Mouse (Mus musculus) stomach, embryonic 14.5 days (tissue): ENCODE results near the gene Col4a4. TPM values are rescaled to one million over a fixed set of nuclear protein-coding genes. Genes with fewer than 3 reads are reported as not detected.

Source experiments
- ATAC-seq: fragments of 200-750 bp; cut with Nextera tagmentation; 2 replicates; pipeline ENCODE4 v1.8.0; 2017; ENCODE audit warnings: low read depth, moderate TSS enrichment; ENCODE audit not compliant: insufficient number of reproducible peaks, insufficient read depth, low FRiP score
- H3K27ac ChIP-seq: fragments of 300-500 bp; sonication (generic); 2 replicates; pipeline ENCODE4 v1.5.1; 2014; ENCODE audit warnings: mild to moderate bottlenecking, low read length, moderate library complexity, mixed read lengths
- H3K27me3 ChIP-seq: fragments of 300-500 bp; sonication (generic); 2 replicates; pipeline ENCODE4 v1.6.1; 2014; ENCODE audit warnings: low read length, control low read depth, mixed read lengths; ENCODE audit not compliant: control insufficient read depth, insufficient read depth
- H3K36me3 ChIP-seq: fragments of 300-500 bp; sonication (generic); 2 replicates; pipeline ENCODE4 v1.6.1; 2014; ENCODE audit warnings: mild to moderate bottlenecking, control low read depth, low read length, moderate library complexity, mixed read lengths; ENCODE audit not compliant: control insufficient read depth, insufficient read depth
- H3K4me1 ChIP-seq: fragments of 300-500 bp; sonication (generic); 2 replicates; pipeline ENCODE4 v1.6.1; 2014; ENCODE audit warnings: low read length, control low read depth, mixed read lengths; ENCODE audit not compliant: control insufficient read depth, insufficient read depth
- H3K4me2 ChIP-seq: fragments of 300-500 bp; sonication (generic); replicated peaks from 2 replicates; pipeline ENCODE4 v1.6.1; 2014; ENCODE audit warnings: low read depth, low read length, control low read depth
- H3K4me3 ChIP-seq: fragments of 300-500 bp; sonication (generic); 2 replicates; pipeline ENCODE4 v1.5.1; 2014; ENCODE audit warnings: low read depth, low read length, control low read depth
- H3K9ac ChIP-seq: fragments of 300-500 bp; sonication (generic); replicated peaks from 2 replicates; pipeline ENCODE4 v1.6.1; 2014; ENCODE audit warnings: low read depth, mild to moderate bottlenecking, control low read depth, low read length, moderate library complexity, mixed read lengths
- H3K9me3 ChIP-seq: fragments of 300-500 bp; sonication (generic); 2 replicates; pipeline ENCODE4 v1.6.1; 2016; ENCODE audit warnings: low read depth, low read length, control low read depth; ENCODE audit not compliant: control insufficient read depth
- WGBS: fragments of 180-500 bp; shearing (Covaris S2); extraction: QIAGEN DNeasy Blood & Tissue Kit; methylation state at CpG from one replicate; pipeline ENCODE4 v1.1.7; 2014; 5-methylcytosine and 5-hydroxymethylcytosine counted together
- polyA plus RNA-seq: library from polyadenylated mRNA; unstranded; fragments of >200 nt; fragmentation: Nextera tagmentation; extraction: Ambion mirVana; gene quantifications from 2 replicates; pipeline ENCODE4 v1.2.1, GENCODE M21; 2014

Col4a4 gene
- polyA plus RNA-seq, 1 experiment from 2014 or later: 0.90 TPM

- ATAC-seq: no peak
- WGBS: 80% methylated on average over 12 of the region's 12 CpGs
These were observed 106.8 kb downstream of the Col4a4 start for GRCm38 (mm10) chr1:82479696-82480487.

GRCm38 (mm10) chr1:82476746-82477145 is 109.9 kb downstream of the Col4a4 start:
- Histone ChIP-seq H3K9me3 (no peaks in the 10 kb centered on the region), H3K4me2 (no peak overlapping the region), H3K27me3 (no peaks in the 10 kb centered on the region), H3K9ac (no peak overlapping the region), H3K27ac (no peak overlapping the region; the same call in 1 of the 2 replicates), H3K4me3 (no peak overlapping the region), H3K36me3 (no peaks in the 10 kb centered on the region), H3K4me1 (no peaks in the 10 kb centered on the region)
- WGBS: 27% methylated on average over 9 of the region's 9 CpGs
- ATAC-seq: peak; percentile 53; the same call in 1 of the 2 replicates

More at GRCm38 (mm10) chr1:82479696-82480487, 106.8 kb downstream of the Col4a4 start:
- Histone ChIP-seq H3K4me2 (no peak overlapping the region), H3K4me1 (no peaks in the 10 kb centered on the region), H3K9me3 (no peaks in the 10 kb centered on the region), H3K36me3 (no peaks in the 10 kb centered on the region), H3K27me3 (no peaks in the 10 kb centered on the region), H3K4me3 (no peak overlapping the region), H3K27ac (no peak overlapping the region), H3K9ac (no peak overlapping the region)

- H3K9ac ChIP-seq: no peak overlapping the region
- no peak overlapping the region for H3K27ac ChIP-seq
- WGBS: 37% methylated on average over 11 of the region's 11 CpGs
- H3K4me1 ChIP-seq: no peaks in the 10 kb centered on the region
- no peak for ATAC-seq
- no peaks in the 10 kb centered on the region for H3K27me3 ChIP-seq
- H3K36me3 ChIP-seq: no peaks in the 10 kb centered on the region
- no peak overlapping the region for H3K4me3 ChIP-seq
- H3K4me2 ChIP-seq: no peak overlapping the region
- no peaks in the 10 kb centered on the region for H3K9me3 ChIP-seq
These were observed 110.4 kb downstream of the Col4a4 start for GRCm38 (mm10) chr1:82476256-82476655.

GRCm38 (mm10) chr1:82475821-82476220 is 110.8 kb downstream of the Col4a4 start:
- Histone ChIP-seq H3K4me2 (no peak overlapping the region), H3K27me3 (no peaks in the 10 kb centered on the region), H3K36me3 (no peaks in the 10 kb centered on the region), H3K27ac (no peak overlapping the region), H3K4me3 (no peak overlapping the region), H3K4me1 (no peaks in the 10 kb centered on the region), H3K9ac (no peak overlapping the region), H3K9me3 (no peaks in the 10 kb centered on the region)
- no peak for ATAC-seq
- WGBS: 76% methylated on average over 4 of the region's 4 CpGs

- no peak for ATAC-seq
- Histone ChIP-seq H3K9me3 (no peaks in the 10 kb centered on the region), H3K4me2 (no peak overlapping the region), H3K27me3 (no peaks in the 10 kb centered on the region), H3K36me3 (no peaks in the 10 kb centered on the region), H3K27ac (no peak overlapping the region), H3K9ac (no peak overlapping the region), H3K4me3 (no peak overlapping the region), H3K4me1 (no peaks in the 10 kb centered on the region)
- WGBS: 77% methylated on average over 5 of the region's 5 CpGs
These were observed 111.4 kb downstream of the Col4a4 start for GRCm38 (mm10) chr1:82475254-82475653.

GRCm38 (mm10) chr1:82474461-82474961 is 112.1 kb downstream of the Col4a4 start:
- ATAC-seq: no peak

GRCm38 (mm10) chr1:82473467-82473866 is 113.2 kb downstream of the Col4a4 start:
- H3K27me3 ChIP-seq: no peaks in the 10 kb centered on the region
- H3K27ac ChIP-seq: no peak overlapping the region

More at GRCm38 (mm10) chr1:82474461-82474961, 112.1 kb downstream of the Col4a4 start:
- no peaks in the 10 kb centered on the region for H3K36me3 ChIP-seq
- WGBS: 35% methylated on average over 4 of the region's 4 CpGs
- no peak overlapping the region for H3K27ac ChIP-seq
- no peak overlapping the region for H3K9ac ChIP-seq
- no peak overlapping the region for H3K4me2 ChIP-seq
- H3K4me3 ChIP-seq: no peak overlapping the region
- H3K27me3 ChIP-seq: no peaks in the 10 kb centered on the region
- H3K9me3 ChIP-seq: no peaks in the 10 kb centered on the region
- H3K4me1 ChIP-seq: no peaks in the 10 kb centered on the region

GRCm38 (mm10) chr1:82470516-82471225 is 116.0 kb downstream of the Col4a4 start:
- H3K36me3 ChIP-seq: no peaks in the 10 kb centered on the region
- 89% methylated on average over 10 of the region's 10 CpGs for WGBS
- H3K4me2 ChIP-seq: no peak overlapping the region
- H3K9me3 ChIP-seq: no peaks in the 10 kb centered on the region
- ATAC-seq: no peak
- no peaks in the 10 kb centered on the region for H3K4me1 ChIP-seq
- H3K9ac ChIP-seq: no peak overlapping the region
- no peaks in the 10 kb centered on the region for H3K27me3 ChIP-seq
- H3K27ac ChIP-seq: no peak overlapping the region
- no peak overlapping the region for H3K4me3 ChIP-seq

More at GRCm38 (mm10) chr1:82473467-82473866, 113.2 kb downstream of the Col4a4 start:
- H3K9ac ChIP-seq: no peak overlapping the region
- H3K9me3 ChIP-seq: no peaks in the 10 kb centered on the region
- no peak overlapping the region for H3K4me2 ChIP-seq
- H3K4me1 ChIP-seq: no peaks in the 10 kb centered on the region
- no peak for ATAC-seq
- no peaks in the 10 kb centered on the region for H3K36me3 ChIP-seq
- H3K4me3 ChIP-seq: no peak overlapping the region
